Mouse (Mus musculus) olfactory bulb, adult 2 months (tissue): ENCODE results near the gene Gm28372.

ENCODE experiments used
- CTCF ChIP-seq: fragments of 200-500 bp; IDR thresholded peaks from 2 replicates; pipeline ENCODE4 v1.5.1; 2012; ENCODE audit warnings: low read depth, mild to moderate bottlenecking, low read length, moderate library complexity; ENCODE audit not compliant: insufficient read depth
- POLR2A ChIP-seq: fragments of 200-500 bp; IDR thresholded peaks from 2 replicates; pipeline ENCODE4 v1.6.1; 2012; ENCODE audit warnings: mild to moderate bottlenecking, low read depth, low read length, moderate library complexity; ENCODE audit not compliant: insufficient read depth

GRCm38 (mm10) chr2:130452266-130452665, 47.2 kb downstream of the Gm28372 start:
- TF ChIP-seq POLR2A (no peak), CTCF (no peak)
